Mouse (Mus musculus) spleen, adult 2 months (tissue): Measurements from ENCODE around the gene Efcab12. TPM values are rescaled to one million over a fixed set of nuclear protein-coding genes. Genes with fewer than 3 reads are reported as not detected.

Experiments
- DNase-seq, 2 experiments: peaks; one replicate each; pipeline versions ENCODE4 v3.0.0 to v3.0.0-alpha.2; 2012 to 2021; ENCODE audit warnings: low spot score in 2 of 2, low read depth in 1 of 2
- H3K27ac ChIP-seq: fragments of 200-500 bp; 2 replicates; pipeline ENCODE4 v1.5.1; 2012; ENCODE audit warnings: low read length, inconsistent platforms; ENCODE audit not compliant: insufficient read depth
- H3K27me3 ChIP-seq: fragments of 200-500 bp; 2 replicates; pipeline ENCODE4 v1.6.1; 2012; ENCODE audit warnings: mild to moderate bottlenecking, moderate library complexity, low read length, inconsistent platforms; ENCODE audit not compliant: control insufficient read depth, insufficient read depth
- H3K36me3 ChIP-seq: fragments of 200-500 bp; 2 replicates; pipeline ENCODE4 v1.6.1; 2012; ENCODE audit warnings: mild to moderate bottlenecking, low read length, inconsistent platforms; ENCODE audit not compliant: control insufficient read depth, insufficient read depth
- H3K4me1 ChIP-seq: fragments of 200-500 bp; 2 replicates; pipeline ENCODE4 v1.6.1; 2011; ENCODE audit warnings: inconsistent platforms; ENCODE audit not compliant: control insufficient read depth, insufficient read depth, insufficient read length
- H3K4me3 ChIP-seq: fragments of 200-500 bp; 2 replicates; pipeline ENCODE4 v1.5.1; 2011; ENCODE audit warnings: mild to moderate bottlenecking, inconsistent platforms; ENCODE audit not compliant: insufficient read depth, insufficient read length; ENCODE audit errors: extremely low read depth
- CTCF ChIP-seq: fragments of 200-500 bp; IDR thresholded peaks from 2 replicates; pipeline ENCODE4 v1.5.1; 2011; ENCODE audit warnings: mild to moderate bottlenecking, inconsistent platforms; ENCODE audit not compliant: insufficient read depth, insufficient read length, insufficient replicate concordance; ENCODE audit errors: extremely low read depth
- POLR2A ChIP-seq: fragments of 200-500 bp; IDR thresholded peaks from 2 replicates; pipeline ENCODE4 v1.6.1; 2011; ENCODE audit warnings: low read depth, low read length, inconsistent platforms
- WGBS: fragments of 180-500 bp; shearing (Covaris S2); methylation state at CpG from one replicate; pipeline ENCODE4 v1.1.7; 2018; 5-methylcytosine and 5-hydroxymethylcytosine counted together
- polyA plus RNA-seq: library from polyadenylated mRNA; depleted of rRNA; stranded (reverse); fragments of >200 nt; gene quantifications from 2 replicates; pipeline ENCODE4 v1.2.3, GENCODE M21; 2012

The Efcab12 gene
- polyA plus RNA-seq, 1 experiment = 0.15 TPM

DNA sequence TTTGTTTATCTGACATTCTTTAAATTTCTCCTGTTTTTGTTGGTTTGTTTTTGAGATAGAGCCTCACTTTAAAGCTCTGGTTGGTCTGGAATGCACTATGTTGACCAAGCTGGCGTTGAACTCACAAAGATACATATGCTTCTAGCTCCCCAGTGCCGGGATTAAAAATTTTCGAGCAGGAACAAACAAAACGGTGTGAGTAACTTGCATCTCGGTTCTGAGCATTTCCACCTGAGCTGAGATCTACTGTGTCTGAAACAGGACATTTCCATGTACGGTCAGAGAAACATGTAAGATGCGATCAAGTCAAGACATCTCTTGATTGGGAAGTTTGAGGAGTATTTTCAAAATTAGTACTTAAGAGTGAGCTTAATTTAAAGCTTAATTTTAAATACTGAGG is 15.8 kb upstream of the Efcab12 start:
- WGBS = 63% methylated on average over 7 of the region's 7 CpGs
- no peak for DNase-seq
- Histone ChIP-seq H3K4me1 (no peaks in the 10 kb centered on the region), H3K36me3 (peaks cover 2% of the 10 kb centered on the region; the same call in 1 of the 2 replicates), H3K27me3 (no peaks in the 10 kb centered on the region), H3K27ac (no peak overlapping the region), H3K4me3 (no peak overlapping the region)
- TF ChIP-seq POLR2A (no peak), CTCF (no peak)

DNA sequence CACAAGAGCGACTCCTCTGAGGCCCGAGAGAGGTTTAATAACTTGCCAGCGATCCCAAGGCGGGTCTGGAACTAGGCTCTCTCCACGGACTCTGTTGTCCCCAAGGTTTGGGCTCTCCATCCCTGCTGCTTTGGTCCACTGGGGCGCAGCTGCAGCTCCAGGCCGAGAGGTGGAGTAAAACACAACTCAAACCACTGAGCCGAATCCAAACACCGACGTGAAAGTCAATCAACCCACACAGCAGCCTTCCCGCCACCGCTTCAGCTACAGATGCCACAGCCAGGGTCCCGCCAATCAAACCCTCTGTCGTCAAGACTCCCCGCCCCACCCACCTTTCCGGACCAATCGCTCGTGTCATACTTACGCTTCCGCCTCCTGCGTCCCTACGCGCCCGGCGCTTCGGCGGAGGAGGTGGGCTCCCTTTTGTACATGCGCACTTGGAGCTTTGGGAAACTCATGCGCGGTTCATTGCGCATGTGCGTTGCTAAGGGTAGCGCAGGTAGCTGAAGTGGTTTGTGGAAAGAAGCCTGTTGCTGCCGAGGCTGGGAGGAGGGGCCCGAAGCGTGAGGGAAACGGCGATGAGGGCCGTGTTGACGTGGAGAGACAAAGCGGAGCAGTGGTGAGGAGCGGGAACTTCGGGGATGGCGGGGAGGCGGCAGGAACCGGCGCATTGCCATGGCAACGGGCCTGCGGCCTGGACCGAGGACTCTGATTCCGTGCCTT is 15.0 kb upstream of the Efcab12 start, which contains the start of the genes Mbd4 and Ift122:
Gene Mbd4, minus strand, starts transcription at position 281 of the 723 bp plus-strand sequence.
Gene Ift122, plus strand, starts transcription at position 380 of the 723 bp plus-strand sequence.
- under 1% methylated on average over 51 of the region's 51 CpGs for WGBS
- Histone ChIP-seq H3K4me1 (peaks cover 3% of the 10 kb centered on the region; the same call in 1 of the 2 replicates), H3K27me3 (no peaks in the 10 kb centered on the region), H3K36me3 (peaks cover 2% of the 10 kb centered on the region; the same call in 1 of the 2 replicates), H3K27ac (peak within 1 kb of the TSS; percentile 79), H3K4me3 (peak within 1 kb of the TSS; percentile 72)
- peak; percentile 98 to 99 for DNase-seq
- TF ChIP-seq POLR2A = 0 out of 2 replicates have a peak, but pooled peaks have one; percentile 7
- TF ChIP-seq CTCF = no peak

DNA sequence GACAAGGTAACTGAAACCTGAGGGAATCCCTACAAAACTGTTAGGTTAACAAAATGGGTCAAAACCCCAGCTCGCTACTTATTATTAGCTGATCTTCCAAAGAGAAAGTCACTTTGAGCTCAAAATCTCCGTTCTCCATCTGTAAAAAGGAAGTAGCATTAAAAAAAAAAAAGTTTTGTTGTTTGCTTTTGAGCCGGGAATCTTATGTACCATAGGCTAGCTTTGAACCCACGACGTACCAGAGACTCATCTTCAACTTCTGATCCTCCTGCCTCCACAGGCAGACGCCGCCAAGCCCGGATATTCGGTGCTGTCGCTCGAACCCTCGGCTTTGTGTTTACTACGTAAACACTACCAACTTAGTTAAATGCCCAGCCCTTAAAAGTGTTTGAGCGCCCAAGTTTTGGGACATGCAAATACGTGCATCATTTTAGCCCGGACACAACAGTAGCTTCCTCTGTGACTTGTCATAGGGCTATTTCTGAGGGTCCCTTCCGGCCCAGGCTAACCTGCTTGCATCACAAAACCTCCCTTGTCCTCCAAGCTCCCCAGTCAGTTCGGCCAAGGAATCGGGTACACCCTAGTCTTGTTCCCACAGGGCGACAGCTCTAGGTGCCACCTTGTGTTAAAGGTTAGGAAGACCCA is 14.4 kb upstream of the Efcab12 start:
- Histone ChIP-seq H3K27ac (peak overlapping the region; percentile 79), H3K4me3 (peak overlapping the region; percentile 72), H3K36me3 (peaks cover 2% of the 10 kb centered on the region; the same call in 1 of the 2 replicates), H3K4me1 (peaks cover 4% of the 10 kb centered on the region; the same call in 1 of the 2 replicates), H3K27me3 (no peaks in the 10 kb centered on the region)
- WGBS = 3% methylated on average over 20 of the region's 20 CpGs
- TF ChIP-seq POLR2A = no peak
- DNase-seq = no peak

DNA sequence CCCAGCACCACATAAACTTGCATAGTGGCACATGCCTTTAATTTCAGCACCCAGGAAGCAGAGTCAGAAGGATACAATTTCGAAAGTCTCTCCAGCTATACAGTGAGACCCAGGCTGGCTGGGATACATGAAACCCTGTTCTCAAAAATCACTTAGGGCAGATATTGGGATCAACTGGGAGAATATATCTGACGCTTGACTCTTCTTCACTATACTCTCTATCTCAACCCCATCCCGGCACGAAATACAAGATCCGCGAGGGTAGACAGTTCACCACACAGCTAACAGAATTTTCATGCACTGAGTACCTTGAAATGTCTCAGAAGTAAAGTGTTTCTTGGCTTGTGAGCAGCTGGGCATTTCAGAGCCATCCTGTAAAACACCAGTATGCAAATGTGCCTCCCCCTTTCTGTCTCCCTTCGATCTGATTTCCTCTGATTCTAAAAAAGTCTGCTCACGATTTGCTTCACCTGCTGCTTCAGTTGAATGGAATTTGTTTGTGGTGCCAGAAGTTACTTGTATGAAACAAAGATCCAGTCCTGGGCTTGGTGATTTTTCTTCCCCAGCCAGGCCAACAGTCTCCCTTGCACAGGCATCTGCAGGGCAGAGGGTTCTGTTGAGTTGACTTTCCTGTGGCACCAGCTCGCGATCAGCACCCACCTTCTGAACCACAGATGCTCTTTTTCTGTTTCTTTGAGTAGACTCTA is 10.5 kb upstream of the Efcab12 start:
- H3K4me3 ChIP-seq = peak overlapping the region; percentile 26; the same call in 1 of the 2 replicates
- peak in 1 of 2 experiments; percentile 22 for DNase-seq
- WGBS = 42% methylated on average over 10 of the region's 10 CpGs
- H3K36me3 ChIP-seq = peaks cover 10% of the 10 kb centered on the region
- TF ChIP-seq CTCF = no peak
- TF ChIP-seq POLR2A = no peak
- peak overlapping the region; percentile 79 for H3K27ac ChIP-seq
- H3K4me1 ChIP-seq = peaks cover 4% of the 10 kb centered on the region; the same call in 1 of the 2 replicates
- no peaks in the 10 kb centered on the region for H3K27me3 ChIP-seq

DNA sequence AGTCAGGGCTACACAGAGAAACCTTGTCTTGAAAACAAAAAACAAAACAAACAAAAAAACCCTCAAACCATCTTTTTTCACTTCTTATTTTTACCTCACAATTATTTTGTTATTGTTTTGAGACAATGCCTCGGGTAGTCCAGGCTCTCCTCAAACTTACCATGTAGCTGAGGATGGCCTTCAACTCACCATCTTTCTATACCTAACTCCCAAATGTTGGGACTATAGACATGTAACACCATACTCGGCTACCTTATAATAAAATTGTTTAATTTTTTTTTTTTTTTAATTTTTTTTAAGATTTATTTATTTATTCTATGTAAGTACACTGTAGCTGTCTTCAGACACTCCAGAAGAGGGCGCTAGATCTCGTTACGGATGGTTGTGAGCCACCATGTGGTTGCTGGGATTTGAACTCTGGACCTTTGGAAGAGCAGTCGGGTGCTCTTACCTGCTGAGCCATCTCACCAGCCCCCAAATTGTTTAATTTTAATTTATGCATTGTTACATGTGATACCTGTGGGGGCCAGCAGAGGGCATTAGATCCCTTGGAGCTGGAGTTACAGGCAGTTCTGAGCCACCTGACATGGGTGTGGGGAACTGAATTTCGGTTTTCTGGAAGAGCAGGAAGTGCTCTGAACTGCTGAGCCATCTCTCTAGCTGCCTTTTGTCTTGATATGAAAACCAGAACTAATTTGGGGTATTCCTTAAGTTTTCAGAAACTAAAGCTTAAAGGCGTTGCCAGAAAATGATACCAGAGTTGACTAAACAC is 8.6 kb upstream of the Efcab12 start:
- H3K36me3 ChIP-seq = peaks cover 15% of the 10 kb centered on the region
- TF ChIP-seq POLR2A (no peak), CTCF (peak; percentile 36; the same call in 1 of the 2 replicates)
- no peak overlapping the region for H3K27ac ChIP-seq
- H3K4me3 ChIP-seq = no peak overlapping the region
- no peaks in the 10 kb centered on the region for H3K27me3 ChIP-seq
- peak; percentile 59 to 61 for DNase-seq
- peaks cover 4% of the 10 kb centered on the region; the same call in 1 of the 2 replicates for H3K4me1 ChIP-seq
- WGBS = 26% methylated on average over 8 of the region's 8 CpGs

DNA sequence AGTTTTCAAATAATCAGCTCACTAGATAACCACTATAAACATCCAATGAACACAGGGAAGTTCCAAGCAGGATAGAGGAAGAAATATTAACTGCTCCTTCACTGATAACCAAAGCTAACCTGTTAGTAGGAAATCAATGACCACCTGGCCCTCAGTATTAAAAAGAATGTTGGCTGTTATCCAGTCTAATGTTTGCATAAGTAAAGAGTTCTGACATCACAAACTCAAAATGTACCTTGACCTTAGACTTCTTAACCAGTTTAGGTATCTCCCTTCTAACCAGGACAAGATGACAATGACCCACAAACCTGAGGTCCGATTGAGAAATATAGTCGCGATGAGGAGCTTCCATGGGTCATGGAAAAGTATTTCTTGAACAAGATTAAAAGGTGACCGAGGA is 6.8 kb upstream of the Efcab12 start:
- no peak overlapping the region for H3K27ac ChIP-seq
- DNase-seq = no peak
- no peak overlapping the region for H3K4me3 ChIP-seq
- H3K4me1 ChIP-seq = peaks cover 4% of the 10 kb centered on the region; the same call in 1 of the 2 replicates
- WGBS = 92% methylated on average over 4 of the region's 4 CpGs
- TF ChIP-seq POLR2A = no peak
- TF ChIP-seq CTCF = no peak
- H3K36me3 ChIP-seq = peaks cover 13% of the 10 kb centered on the region
- no peaks in the 10 kb centered on the region for H3K27me3 ChIP-seq
